Mouse (Mus musculus) heart, embryonic 16.5 days (tissue): ENCODE measurements around the gene Atp1a4. TPM values are rescaled to one million over a fixed set of nuclear protein-coding genes. Genes with fewer than 3 reads are reported as not detected.
A peak's percentile ranks its signal among the peaks of the same experiment; 100 is the strongest.

ENCODE experiments used
- ATAC-seq: fragments of 200-750 bp; cut with Nextera tagmentation; replicated peaks from 2 replicates; pipeline ENCODE4 v1.8.0; 2017; ENCODE audit warnings: moderate number of reproducible peaks; ENCODE audit not compliant: insufficient read depth, low FRiP score; ENCODE audit errors: extremely low read depth
- H3K27ac ChIP-seq: fragments of 300-500 bp; sonication (generic); 2 replicates; pipeline ENCODE4 v1.5.1; 2014; ENCODE audit warnings: mild to moderate bottlenecking, low read length, control low read depth, moderate library complexity
- H3K27me3 ChIP-seq: fragments of 300-500 bp; sonication (generic); 2 replicates; pipeline ENCODE4 v1.6.1; 2014; ENCODE audit warnings: low read length, mixed read lengths; ENCODE audit not compliant: control insufficient read depth, insufficient read depth
- H3K36me3 ChIP-seq: fragments of 300-500 bp; sonication (generic); 2 replicates; pipeline ENCODE4 v1.6.1; 2014; ENCODE audit not compliant: control insufficient read depth, insufficient read depth
- H3K4me1 ChIP-seq: fragments of 300-500 bp; sonication (generic); 2 replicates; pipeline ENCODE4 v1.6.1; 2014; ENCODE audit warnings: low read length, mixed read lengths; ENCODE audit not compliant: control insufficient read depth, insufficient read depth
- H3K4me2 ChIP-seq: fragments of 300-500 bp; sonication (generic); 2 replicates; pipeline ENCODE4 v1.6.1; 2014; ENCODE audit warnings: low read depth, mild to moderate bottlenecking, control low read depth, low read length
- H3K4me3 ChIP-seq: fragments of 300-500 bp; sonication (generic); 2 replicates; pipeline ENCODE4 v1.5.1; 2014; ENCODE audit warnings: mild to moderate bottlenecking, control low read depth, low read length
- H3K9ac ChIP-seq: fragments of 300-500 bp; sonication (generic); 2 replicates; pipeline ENCODE4 v1.6.1; 2014; ENCODE audit warnings: low read length, control low read depth
- H3K9me3 ChIP-seq: fragments of 300-500 bp; sonication (generic); replicated peaks from 2 replicates; pipeline ENCODE4 v1.6.1; 2016; ENCODE audit warnings: low read length; ENCODE audit not compliant: control insufficient read depth
- WGBS: fragments of 180-500 bp; shearing (Covaris S2); extraction: QIAGEN DNeasy Blood & Tissue Kit; methylation state at CpG from one replicate; pipeline ENCODE4 v1.1.7; 2014; 5-methylcytosine and 5-hydroxymethylcytosine counted together
- polyA plus RNA-seq: library from polyadenylated mRNA; unstranded; fragments of >200 nt; fragmentation: Nextera tagmentation; extraction: Ambion mirVana; gene quantifications from 2 replicates; pipeline ENCODE4 v1.2.1, GENCODE M21; 2015

Atp1a4 gene
- polyA plus RNA-seq, 1 experiment from 2014 or later = 0.16 TPM

DNA sequence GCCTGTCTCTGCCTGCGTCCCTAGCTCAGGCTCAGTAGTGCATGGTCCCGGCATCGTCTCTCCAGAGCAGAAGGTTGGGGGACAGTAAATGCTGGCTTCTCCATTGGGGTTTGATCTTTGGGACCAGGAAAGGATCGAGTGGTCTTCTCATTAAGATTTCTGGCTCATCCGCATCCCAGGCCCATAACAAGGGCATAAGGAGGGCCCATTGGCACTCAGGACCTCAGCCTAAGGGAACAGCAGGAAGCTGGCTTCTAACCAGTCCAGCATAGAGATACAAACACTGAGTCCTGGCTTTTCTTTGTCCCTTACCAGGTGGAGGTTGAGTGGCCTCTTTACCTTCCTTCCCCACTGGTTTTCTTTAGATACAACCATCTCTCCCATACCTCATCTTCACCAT is 60.4 kb downstream of the Atp1a4 start:
- Histone ChIP-seq H3K4me2 (no peak overlapping the region), H3K27ac (no peak overlapping the region), H3K4me1 (peaks cover 22% of the 10 kb centered on the region), H3K9ac (no peak overlapping the region), H3K4me3 (no peak overlapping the region), H3K27me3 (no peaks in the 10 kb centered on the region), H3K36me3 (peaks cover 52% of the 10 kb centered on the region), H3K9me3 (no peaks in the 10 kb centered on the region)
- no peak for ATAC-seq
- 78% methylated on average over 5 of the region's 5 CpGs for WGBS

DNA sequence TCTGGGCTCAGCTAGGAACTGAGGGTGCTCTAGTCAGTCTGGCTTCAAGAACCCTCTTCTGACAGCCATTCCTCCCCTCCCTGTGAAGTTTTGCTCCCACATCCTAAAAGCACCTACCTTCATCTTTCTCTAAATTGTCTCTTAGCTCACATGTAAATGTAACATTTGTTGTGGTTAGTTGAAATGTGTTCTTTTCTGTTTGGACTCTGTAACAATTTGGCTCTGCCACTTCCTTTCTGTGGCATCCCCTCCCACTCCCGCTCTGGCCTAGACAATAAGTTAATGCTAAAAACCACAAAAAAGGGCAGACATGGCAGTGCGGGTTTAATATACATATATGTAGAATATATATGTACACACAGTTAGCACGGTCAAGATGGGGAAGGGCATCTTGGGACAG is 61.1 kb downstream of the Atp1a4 start:
- H3K4me2 ChIP-seq = no peak overlapping the region
- no peak overlapping the region for H3K9ac ChIP-seq
- H3K4me3 ChIP-seq = no peak overlapping the region
- 90% methylated on average over 3 of the region's 3 CpGs for WGBS
- no peaks in the 10 kb centered on the region for H3K9me3 ChIP-seq
- H3K36me3 ChIP-seq = peaks cover 59% of the 10 kb centered on the region
- peaks cover 15% of the 10 kb centered on the region for H3K4me1 ChIP-seq
- H3K27ac ChIP-seq = no peak overlapping the region
- no peak for ATAC-seq
- no peaks in the 10 kb centered on the region for H3K27me3 ChIP-seq

DNA sequence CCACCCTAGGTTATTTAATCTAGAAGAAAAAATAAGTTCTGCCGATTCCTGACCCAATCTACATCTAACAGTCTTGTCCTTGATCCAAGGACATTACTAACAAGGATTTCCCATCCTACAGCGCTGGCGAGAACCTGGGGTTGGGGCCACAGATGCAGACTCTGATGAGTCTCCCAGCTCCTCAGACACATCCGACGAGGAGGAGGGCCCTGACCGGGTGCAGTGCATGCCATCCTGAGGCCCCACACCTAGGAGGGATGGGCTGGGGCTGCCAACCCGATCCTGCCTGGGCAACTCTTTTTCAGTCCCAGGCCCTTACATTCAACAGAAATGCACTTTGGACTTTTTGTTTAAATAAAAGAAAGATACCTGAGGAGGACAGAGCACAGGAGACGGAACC is 63.8 kb downstream of the Atp1a4 start:
- peaks cover 65% of the 10 kb centered on the region for H3K36me3 ChIP-seq
- no peak overlapping the region for H3K4me3 ChIP-seq
- H3K9me3 ChIP-seq = no peaks in the 10 kb centered on the region
- ATAC-seq = no peak
- H3K9ac ChIP-seq = no peak overlapping the region
- no peaks in the 10 kb centered on the region for H3K4me1 ChIP-seq
- H3K27ac ChIP-seq = peak overlapping the region; percentile 11; the same call in 1 of the 2 replicates
- no peak overlapping the region for H3K4me2 ChIP-seq
- no peaks in the 10 kb centered on the region for H3K27me3 ChIP-seq
- 68% methylated on average over 8 of the region's 8 CpGs for WGBS

- Histone ChIP-seq H3K4me3 (no peak overlapping the region), H3K4me2 (no peak overlapping the region), H3K36me3 (peaks cover 60% of the 10 kb centered on the region), H3K4me1 (no peaks in the 10 kb centered on the region), H3K9me3 (no peaks in the 10 kb centered on the region), H3K9ac (no peak overlapping the region), H3K27ac (no peak overlapping the region), H3K27me3 (no peaks in the 10 kb centered on the region)
- no peak for ATAC-seq
- 91% methylated on average over 3 of the region's 3 CpGs for WGBS
Measured at GRCm38 (mm10) chr1:172192217-172192616, 66.0 kb downstream of the Atp1a4 start.

GRCm38 (mm10) chr1:172191578-172191977 is 66.6 kb downstream of the Atp1a4 start:
- Histone ChIP-seq H3K4me1 (no peaks in the 10 kb centered on the region), H3K36me3 (peaks cover 62% of the 10 kb centered on the region), H3K9ac (no peak overlapping the region), H3K4me3 (no peak overlapping the region), H3K27me3 (no peaks in the 10 kb centered on the region), H3K4me2 (no peak overlapping the region), H3K27ac (no peak overlapping the region), H3K9me3 (no peaks in the 10 kb centered on the region)
- 89% methylated on average over 2 of the region's 2 CpGs for WGBS
- ATAC-seq = no peak

GRCm38 (mm10) chr1:172188891-172189290 is 69.3 kb downstream of the Atp1a4 start:
- H3K27me3 ChIP-seq = no peaks in the 10 kb centered on the region
- H3K4me1 ChIP-seq = no peaks in the 10 kb centered on the region
- H3K36me3 ChIP-seq = peaks cover 61% of the 10 kb centered on the region
- H3K27ac ChIP-seq = no peak overlapping the region
- H3K4me3 ChIP-seq = no peak overlapping the region
- no peak overlapping the region for H3K4me2 ChIP-seq
- no peak overlapping the region for H3K9ac ChIP-seq
- H3K9me3 ChIP-seq = no peaks in the 10 kb centered on the region
- WGBS = 52% methylated on average over 4 of the region's 4 CpGs
- peak; percentile 37; the same call in 1 of the 2 replicates for ATAC-seq

GRCm38 (mm10) chr1:172186401-172187289 is 71.6 kb downstream of the Atp1a4 start:
- no peak overlapping the region for H3K4me3 ChIP-seq
- no peaks in the 10 kb centered on the region for H3K27me3 ChIP-seq
- H3K9me3 ChIP-seq = no peaks in the 10 kb centered on the region
- ATAC-seq = no peak
- WGBS = 94% methylated on average over 10 of the region's 10 CpGs
- no peak overlapping the region for H3K9ac ChIP-seq
- H3K36me3 ChIP-seq = peaks cover 60% of the 10 kb centered on the region
- H3K27ac ChIP-seq = no peak overlapping the region; the same call in 1 of the 2 replicates
- H3K4me1 ChIP-seq = no peaks in the 10 kb centered on the region
- no peak overlapping the region for H3K4me2 ChIP-seq

GRCm38 (mm10) chr1:172183915-172184314 is 74.3 kb downstream of the Atp1a4 start:
- no peak for ATAC-seq
- Histone ChIP-seq H3K27ac (no peak overlapping the region), H3K27me3 (no peaks in the 10 kb centered on the region)

GRCm38 (mm10) chr1:172183056-172183455 is 75.2 kb downstream of the Atp1a4 start:
- Histone ChIP-seq H3K9me3 (no peaks in the 10 kb centered on the region), H3K27me3 (no peaks in the 10 kb centered on the region), H3K4me3 (no peak overlapping the region), H3K9ac (no peak overlapping the region), H3K27ac (no peak overlapping the region), H3K36me3 (peaks cover 58% of the 10 kb centered on the region), H3K4me1 (no peaks in the 10 kb centered on the region), H3K4me2 (no peak overlapping the region)
- WGBS = 96% methylated on average over 6 of the region's 6 CpGs
- ATAC-seq = no peak

More at GRCm38 (mm10) chr1:172183915-172184314, 74.3 kb downstream of the Atp1a4 start:
- H3K4me3 ChIP-seq = no peak overlapping the region
- no peak overlapping the region for H3K9ac ChIP-seq
- peaks cover 58% of the 10 kb centered on the region for H3K36me3 ChIP-seq
- H3K4me2 ChIP-seq = no peak overlapping the region
- H3K9me3 ChIP-seq = no peaks in the 10 kb centered on the region
- H3K4me1 ChIP-seq = no peaks in the 10 kb centered on the region
